Mouse (Mus musculus): ENCODE results near the gene St8sia6. TPM values are rescaled to one million over a fixed set of nuclear protein-coding genes. Genes with fewer than 3 reads are reported as not detected.

Gene St8sia6
- total RNA-seq (2023), result 6.2 TPM

GRCm38 (mm10) chr2:13793969-13794363, at the start of gene St8sia6:
St8sia6 (minus strand) TSS chr2:13794064.

Other genes with a start within 250 kb of the St8sia6 start
- 8.8 TPM for gene Trdmt1, start 249.4 kb downstream of the St8sia6 start, total RNA-seq (2023)
- gene Vim, start 220.1 kb downstream of the St8sia6 start, total RNA-seq (2023), result 462 TPM

Measured in CD8-positive naive resting alpha-beta T cell, adult 57 days (primary cell).